Mouse (Mus musculus): Measurements from ENCODE around the gene P2ry10b. TPM values are rescaled to one million over a fixed set of nuclear protein-coding genes. Genes with fewer than 3 reads are reported as not detected.

P2ry10b gene
- polyA plus RNA-seq, 1 experiment from 2014 or later = 0.31 TPM

- Histone ChIP-seq H3K27ac (replicated peaks) (no peak overlapping the region), H3K4me1 (no peaks in the 10 kb centered on the region), H3K4me3 (no peak overlapping the region), H3K27me3 (ENCODE audit: low read depth, poor library complexity, severe bottlenecking) (peaks cover 9% of the 10 kb centered on the region), H3K36me3 (no peaks in the 10 kb centered on the region), H3K9me3 (replicated peaks) (no peaks in the 10 kb centered on the region)
- WGBS = 85% methylated on average over 2 of the region's 2 CpGs
- DNase-seq (ENCODE audit: low spot score) = no peak
Measured at GRCm38 (mm10) chrX:107217577-107218090, 68.9 kb downstream of the P2ry10b start.

Other genes with a start within 250 kb of the P2ry10b start
- gene Lpar4, start 228.3 kb upstream of the P2ry10b start, polyA plus RNA-seq (2016; fragmentation: Nextera tagmentation; extraction: Ambion mirVana) = 11.5 and 12.8 TPM in 2 replicates
- gene P2ry10, start 60.4 kb upstream of the P2ry10b start, polyA plus RNA-seq (2016; fragmentation: Nextera tagmentation; extraction: Ambion mirVana) = not detected in 2 replicates
- not detected in 2 replicates for gene Gpr174, start 107.0 kb downstream of the P2ry10b start, polyA plus RNA-seq (2016; fragmentation: Nextera tagmentation; extraction: Ambion mirVana)

Measured in midbrain, embryonic 10.5 days (tissue).